Mouse (Mus musculus) erythroblast, embryonic 14.5 days (primary cell): ENCODE measurements around the gene Csmd2. TPM values are rescaled to one million over a fixed set of nuclear protein-coding genes. Genes with fewer than 3 reads are reported as not detected.
"Not testable (repeated sequence)": the region's sequence is repeated elsewhere in the genome, so short reads cannot be mapped to it uniquely, and the experiment has no call there.

Source experiments
- H3K27me3 ChIP-seq: 2 replicates; pipeline ENCODE4 v1.6.1; 2012; ENCODE audit warnings: inconsistent platforms; ENCODE audit not compliant: control insufficient read depth
- H3K36me3 ChIP-seq: 2 replicates; pipeline ENCODE4 v1.6.1; 2012; ENCODE audit warnings: mild to moderate bottlenecking, inconsistent platforms; ENCODE audit not compliant: control insufficient read depth
- H3K4me1 ChIP-seq: 2 replicates; pipeline ENCODE4 v1.6.1; 2012; ENCODE audit warnings: inconsistent platforms; ENCODE audit not compliant: control insufficient read depth
- H3K4me3 ChIP-seq: replicated peaks from 2 replicates; pipeline ENCODE3; 2012; ENCODE audit warnings: moderate library complexity, mild to moderate bottlenecking, inconsistent platforms
- H3K9me3 ChIP-seq: 2 replicates; pipeline ENCODE4 v1.6.1; 2012; ENCODE audit warnings: low read length, inconsistent platforms, mixed read lengths; ENCODE audit not compliant: control insufficient read depth
- GATA1 ChIP-seq: IDR thresholded peaks from 2 replicates; pipeline ENCODE4 v1.6.1; 2012; ENCODE audit warnings: low read length, inconsistent platforms, mixed read lengths
- TAL1 ChIP-seq: IDR thresholded peaks from 3 replicates; pipeline ENCODE4 v1.6.1; 2012; ENCODE audit warnings: low read length, inconsistent platforms, mixed read lengths
- polyA plus RNA-seq: library from polyadenylated mRNA; stranded (reverse); fragments of >175 nt; gene quantifications from 2 replicates; pipeline ENCODE4 v1.2.3, GENCODE M21; 2012

Gene Csmd2
- polyA plus RNA-seq, 1 experiment = not detected

DNA sequence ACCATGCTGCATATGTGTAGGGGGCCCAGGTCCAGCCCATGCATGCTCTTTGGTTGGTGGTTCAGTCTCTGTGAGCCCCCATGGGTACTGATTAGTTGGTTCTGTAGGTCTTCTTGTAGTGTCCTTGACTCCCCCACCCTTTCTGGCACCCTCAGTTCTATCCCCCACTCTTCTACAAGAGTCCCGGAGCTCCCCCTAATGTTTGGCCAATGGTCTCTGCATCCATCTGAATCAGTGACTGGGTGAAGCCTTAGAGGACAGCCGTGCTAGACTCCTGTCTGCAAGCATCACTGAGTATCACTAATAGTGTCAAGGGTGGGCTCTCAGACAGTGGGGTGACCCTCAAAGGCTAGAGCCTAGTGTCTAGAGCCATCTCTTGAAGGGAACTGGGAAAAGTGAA, 497.0 kb downstream of the Csmd2 start:
- TF ChIP-seq TAL1 = no peak
- TF ChIP-seq GATA1 = no peak
- 0 out of 2 replicates have a peak, but pooled peaks cover 2% of the 10 kb centered on the region for H3K9me3 ChIP-seq
- no peaks in the 10 kb centered on the region for H3K4me1 ChIP-seq
- H3K4me3 ChIP-seq = no peak overlapping the region
- H3K36me3 ChIP-seq = no peaks in the 10 kb centered on the region
- H3K27me3 ChIP-seq = no peaks in the 10 kb centered on the region

DNA sequence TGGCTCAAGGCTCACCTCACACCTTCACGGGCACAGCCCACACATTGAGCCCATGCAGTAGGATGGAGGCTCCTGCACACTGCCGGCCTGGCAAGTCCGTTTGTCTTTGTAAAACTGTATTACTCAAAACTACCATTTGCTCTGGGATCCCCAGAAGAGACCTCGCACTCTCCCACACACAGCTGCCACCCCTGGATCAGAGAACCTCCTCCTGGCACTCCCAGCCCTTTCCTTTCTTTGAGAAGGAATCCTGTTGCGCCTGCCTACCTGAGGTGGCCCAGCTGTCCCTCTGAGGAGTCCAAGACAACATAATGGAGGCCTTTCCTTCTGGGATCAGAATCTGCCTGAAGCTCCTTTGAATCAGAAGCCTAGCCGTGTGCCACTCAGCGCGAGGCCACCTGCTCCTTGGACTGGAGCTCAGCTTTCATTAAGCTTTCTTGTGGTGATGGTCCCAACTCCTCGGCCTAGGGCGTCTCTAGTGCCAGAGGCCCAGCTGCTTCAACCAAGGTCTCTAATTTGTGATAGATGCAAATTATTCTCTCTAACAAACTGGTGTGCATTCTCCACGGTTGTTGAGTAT, 502.0 kb downstream of the Csmd2 start:
- 0 out of 2 replicates have a peak, but pooled peaks cover 2% of the 10 kb centered on the region for H3K9me3 ChIP-seq
- H3K4me1 ChIP-seq = no peaks in the 10 kb centered on the region
- TF ChIP-seq GATA1 = no peak
- no peak for TF ChIP-seq TAL1

DNA sequence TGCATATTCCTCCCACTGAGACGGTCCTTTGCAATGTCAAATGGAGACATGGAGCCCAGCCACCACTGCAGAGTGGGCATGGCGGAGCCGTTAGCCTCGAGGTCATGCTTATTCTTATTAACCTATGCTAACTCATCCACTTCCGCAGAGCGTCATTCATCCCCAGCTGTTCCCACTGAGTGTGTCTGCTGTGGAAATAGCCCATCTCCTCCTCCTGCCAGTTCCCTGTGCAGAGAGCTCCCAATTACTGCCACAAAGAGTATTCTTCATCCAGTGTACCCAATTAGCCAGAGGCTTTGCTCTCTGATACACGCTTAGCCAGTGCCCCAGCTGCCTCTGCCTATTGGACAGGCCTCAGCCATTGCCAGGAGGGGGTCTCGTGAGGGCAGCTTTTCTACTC, 504.4 kb downstream of the Csmd2 start:
- no peaks in the 10 kb centered on the region for H3K27me3 ChIP-seq
- no peak for TF ChIP-seq TAL1
- TF ChIP-seq GATA1 = no peak
- H3K4me1 ChIP-seq = no peaks in the 10 kb centered on the region
- H3K4me3 ChIP-seq = no peak overlapping the region
- H3K36me3 ChIP-seq = no peaks in the 10 kb centered on the region
- H3K9me3 ChIP-seq = no peaks in the 10 kb centered on the region

More for the DNA sequence above, 502.0 kb downstream of the Csmd2 start:
- H3K4me3 ChIP-seq = no peak overlapping the region
- H3K36me3 ChIP-seq = no peaks in the 10 kb centered on the region
- H3K27me3 ChIP-seq = no peaks in the 10 kb centered on the region

DNA sequence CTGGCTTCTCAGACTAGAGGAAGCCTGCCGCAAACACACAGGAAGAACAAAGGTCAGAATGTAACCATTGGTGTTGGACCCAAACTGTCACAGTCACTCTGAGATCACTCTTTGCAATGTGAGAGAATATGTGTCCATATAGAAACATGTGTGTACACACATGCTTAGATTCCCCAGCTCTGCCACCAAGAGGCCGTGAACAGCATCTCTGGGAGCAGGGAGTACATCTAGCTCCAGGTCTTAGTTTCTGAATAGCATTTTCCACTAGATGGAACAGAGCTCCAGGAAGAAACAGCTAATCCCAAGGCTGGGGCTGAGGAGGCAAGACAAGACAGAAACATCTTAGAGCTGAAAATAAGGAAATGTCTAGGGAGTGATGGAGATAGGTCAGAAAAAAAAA, 512.3 kb downstream of the Csmd2 start:
- Histone ChIP-seq H3K27me3 (no peaks in the 10 kb centered on the region), H3K4me3 (no peak overlapping the region), H3K9me3 (0 out of 2 replicates have a peak, but pooled peaks cover 2% of the 10 kb centered on the region), H3K4me1 (no peaks in the 10 kb centered on the region), H3K36me3 (no peaks in the 10 kb centered on the region)
- TF ChIP-seq TAL1 (no peak), GATA1 (no peak)

DNA sequence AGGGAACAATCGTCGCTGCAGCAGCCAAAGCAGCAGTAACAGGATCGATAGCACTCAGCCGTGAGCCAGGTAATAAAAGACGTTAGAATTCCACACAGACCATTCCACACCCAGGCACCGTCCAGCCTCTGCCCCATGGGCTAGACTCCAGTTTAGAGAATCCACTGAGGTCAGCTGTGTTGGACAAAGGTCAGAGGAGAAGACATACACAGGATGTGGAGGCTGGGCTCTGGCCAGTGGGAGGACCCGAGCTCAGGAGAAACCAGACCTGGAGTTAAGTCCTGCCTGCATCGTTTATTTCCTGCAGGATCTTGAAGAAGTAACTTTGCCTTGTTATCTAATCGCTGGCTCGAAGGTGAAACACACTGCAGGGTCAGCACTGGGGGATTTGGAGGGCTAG, 519.2 kb downstream of the Csmd2 start:
- TF ChIP-seq GATA1 (no peak), TAL1 (no peak)
- H3K36me3 ChIP-seq = no peaks in the 10 kb centered on the region
- H3K4me1 ChIP-seq = no peaks in the 10 kb centered on the region
- H3K9me3 ChIP-seq = no peaks in the 10 kb centered on the region
- no peaks in the 10 kb centered on the region for H3K27me3 ChIP-seq
- H3K4me3 ChIP-seq = no peak overlapping the region

DNA sequence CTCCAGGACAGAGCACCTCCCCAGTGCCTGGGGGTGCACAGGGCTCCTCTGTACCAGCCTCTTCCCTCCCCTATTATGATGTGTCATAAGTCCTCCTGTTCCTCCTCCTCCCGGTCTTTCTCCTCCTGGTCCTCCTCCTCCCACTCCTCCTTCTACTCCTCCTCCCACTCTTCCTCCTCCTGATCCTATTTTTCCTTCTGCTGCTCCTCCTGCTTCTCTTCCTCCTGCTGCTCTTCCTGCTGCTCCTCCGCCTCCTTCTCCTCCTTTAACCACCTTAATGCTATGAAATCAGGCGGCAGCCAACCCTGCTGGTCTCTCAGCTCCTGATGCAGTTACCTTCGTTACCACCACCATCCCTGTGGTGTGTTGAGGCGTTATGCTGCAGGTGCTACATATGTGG, 522.2 kb downstream of the Csmd2 start:
- no peaks in the 10 kb centered on the region; the same call in 1 of the 2 replicates for H3K9me3 ChIP-seq
- no peaks in the 10 kb centered on the region for H3K4me1 ChIP-seq
- no peaks in the 10 kb centered on the region for H3K36me3 ChIP-seq
- TF ChIP-seq TAL1 = no peak
- TF ChIP-seq GATA1 = no peak
- no peak overlapping the region for H3K4me3 ChIP-seq
- H3K27me3 ChIP-seq = no peaks in the 10 kb centered on the region

DNA sequence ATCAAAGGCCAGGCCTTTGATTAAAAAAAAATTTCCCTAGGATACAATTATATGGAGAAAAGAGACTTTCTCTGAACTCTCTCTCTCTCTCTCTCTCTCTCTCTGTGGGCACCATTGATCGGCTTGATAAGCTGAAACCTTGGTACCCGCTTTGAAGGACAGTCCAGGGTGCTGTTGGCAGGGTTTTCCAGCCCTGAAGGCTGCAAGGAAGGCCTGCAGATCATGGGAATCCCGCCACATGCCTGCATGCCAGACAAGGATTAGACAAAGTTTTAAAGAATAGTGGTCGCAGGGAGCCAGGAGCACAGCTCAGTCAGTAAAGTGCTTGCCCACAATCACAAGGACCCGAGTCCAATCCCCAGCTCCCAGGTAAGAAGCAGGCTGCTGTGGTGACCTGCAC, 526.8 kb downstream of the Csmd2 start:
- no peak overlapping the region for H3K4me3 ChIP-seq
- no peaks in the 10 kb centered on the region for H3K27me3 ChIP-seq
- no peaks in the 10 kb centered on the region for H3K4me1 ChIP-seq
- TF ChIP-seq TAL1 (no peak), GATA1 (no peak)
- no peaks in the 10 kb centered on the region for H3K36me3 ChIP-seq
- H3K9me3 ChIP-seq = no peaks in the 10 kb centered on the region; the same call in 1 of the 2 replicates

DNA sequence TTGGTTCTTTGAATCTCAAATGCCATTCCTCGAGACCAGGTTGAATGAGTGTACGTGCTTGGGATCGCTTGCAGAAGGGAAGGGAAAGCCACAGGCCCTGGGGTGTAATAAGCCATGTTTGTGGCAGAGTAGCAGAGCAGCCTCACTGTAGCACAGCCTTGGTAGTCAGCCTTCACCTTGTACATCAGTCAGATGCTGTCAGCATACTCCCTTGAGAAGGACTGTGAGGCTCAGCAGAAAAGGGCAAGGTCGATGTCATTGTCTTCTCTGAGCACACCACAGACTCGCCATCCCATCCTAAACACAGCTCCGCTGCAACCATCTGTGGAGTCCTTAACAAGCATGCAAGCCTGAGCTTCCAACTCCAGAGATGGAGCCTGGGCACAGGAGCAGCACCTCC, 533.6 kb downstream of the Csmd2 start:
- H3K9me3 ChIP-seq = no peaks in the 10 kb centered on the region
- no peaks in the 10 kb centered on the region for H3K36me3 ChIP-seq
- TF ChIP-seq GATA1 = no peak
- TF ChIP-seq TAL1 = no peak
- H3K27me3 ChIP-seq = no peaks in the 10 kb centered on the region
- H3K4me1 ChIP-seq = no peaks in the 10 kb centered on the region
- no peak overlapping the region for H3K4me3 ChIP-seq

DNA sequence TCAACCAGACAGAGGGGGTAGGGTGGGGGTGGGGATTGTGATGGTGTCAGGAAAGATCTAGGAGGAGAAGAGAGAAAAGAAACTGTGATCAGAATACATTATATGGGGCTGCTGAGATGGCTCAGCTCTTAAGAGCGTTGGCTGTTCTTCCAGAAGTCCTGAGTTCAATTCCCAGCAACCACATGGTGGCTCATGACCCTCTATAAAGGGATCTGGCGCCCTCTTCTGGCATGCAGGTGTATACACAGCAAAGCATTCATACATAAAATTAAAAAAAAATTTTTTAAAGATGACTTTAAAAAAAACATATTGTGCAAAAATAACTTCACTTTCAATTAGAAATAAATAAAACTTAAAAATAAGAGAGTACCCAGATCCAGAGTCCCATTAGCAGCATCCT, 555.7 kb downstream of the Csmd2 start:
- H3K9me3 ChIP-seq = no peaks in the 10 kb centered on the region
- H3K4me1 ChIP-seq = no peaks in the 10 kb centered on the region
- no peaks in the 10 kb centered on the region for H3K27me3 ChIP-seq
- H3K36me3 ChIP-seq = no peaks in the 10 kb centered on the region
- TF ChIP-seq GATA1 (no peak), TAL1 (no peak)
- no peak overlapping the region for H3K4me3 ChIP-seq

DNA sequence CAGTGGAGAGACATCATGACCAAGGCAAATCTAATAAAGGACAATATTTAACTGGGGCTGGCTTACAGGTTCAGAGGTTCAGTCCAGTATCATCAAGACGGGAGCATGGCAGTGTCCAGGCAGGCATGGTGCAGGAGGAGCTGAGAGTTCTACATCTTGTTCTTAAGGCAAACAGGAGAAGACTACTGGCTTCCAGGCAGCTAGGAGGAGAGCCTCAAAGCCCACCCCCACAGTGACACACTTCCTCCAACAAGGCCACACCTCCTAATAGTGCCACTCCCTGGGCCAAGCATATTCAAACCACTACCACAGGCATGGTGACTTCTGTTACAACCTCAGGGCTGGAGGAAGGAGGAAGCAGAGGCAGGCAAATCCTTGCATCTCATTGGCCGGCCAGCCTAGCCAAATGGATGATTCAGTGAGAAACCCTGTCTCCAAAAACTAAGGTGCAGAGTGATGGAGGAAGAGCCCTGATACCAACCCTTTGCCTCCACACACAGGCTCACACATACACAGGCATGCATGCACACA, 556.4 kb downstream of the Csmd2 start:
- not testable (repeated sequence) for H3K4me1 ChIP-seq, H3K36me3 ChIP-seq, H3K27me3 ChIP-seq, H3K9me3 ChIP-seq, H3K4me3 ChIP-seq
